Mouse (Mus musculus): Measurements from ENCODE around the gene Chchd1. TPM values are rescaled to one million over a fixed set of nuclear protein-coding genes. Genes with fewer than 3 reads are reported as not detected.

Gene Chchd1
- polyA plus RNA-seq, 1 experiment from 2014 or later, result 88.5 TPM

- peaks cover 10% of the 10 kb centered on the region; the same call in 1 of the 2 replicates for H3K4me1 ChIP-seq (ENCODE audit: insufficient read depth)
- no peaks in the 10 kb centered on the region for H3K9me3 ChIP-seq (ENCODE audit: low read length)
- TF ChIP-seq EP300 (IDR thresholded peaks at IDR 0.05; ENCODE audit: low read depth) (no peak), CTCF (IDR thresholded peaks at IDR 0.05; ENCODE audit: low read depth) (no peak)
- H3K27me3 ChIP-seq (ENCODE audit: insufficient read depth, low read length), result no peaks in the 10 kb centered on the region
- peaks cover 87% of the 10 kb centered on the region for H3K36me3 ChIP-seq (replicated peaks; ENCODE audit: insufficient read depth, low read length)
- H3K9ac ChIP-seq (replicated peaks), result no peak overlapping the region
- no peak overlapping the region for H3K4me3 ChIP-seq (ENCODE audit: low read depth, low read length)
- ATAC-seq (no peak), DNase-seq (no peak)
- H3K27ac ChIP-seq (ENCODE audit: low read depth), result peak overlapping the region; percentile 57; the same call in 1 of the 2 replicates
- no peak overlapping the region for H3K4me2 ChIP-seq (ENCODE audit: low read depth, low read length)
- 70% methylated on average over 2 of the region's 2 CpGs for WGBS (ENCODE audit: insufficient replicate concordance)
Observed at GRCm38 (mm10) chr14:20681742-20682141, 21.1 kb upstream of the Chchd1 start.

DNA sequence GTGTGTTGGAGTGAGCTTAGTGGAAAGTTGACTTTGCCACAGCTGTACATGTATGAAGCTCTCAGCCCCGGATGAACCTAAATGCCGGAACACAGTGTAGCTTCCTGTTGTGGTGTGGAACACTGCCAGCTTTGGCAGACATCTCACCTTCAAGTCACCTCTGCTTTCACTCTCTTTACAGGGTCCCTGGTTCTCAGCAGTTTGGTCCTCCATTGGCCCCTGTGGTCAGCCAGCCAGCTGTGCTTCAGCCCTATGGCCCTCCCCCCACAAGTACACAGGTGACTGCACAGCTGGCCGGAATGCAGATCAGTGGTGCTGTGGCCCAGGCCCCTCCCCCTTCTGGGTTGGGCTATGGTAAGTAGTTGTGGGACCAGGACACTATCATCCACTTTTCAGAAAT is 20.3 kb upstream of the Chchd1 start:
- DNase-seq (peak; percentile 47), ATAC-seq (peak; percentile 81)
- 39% methylated on average over 3 of the region's 3 CpGs for WGBS (ENCODE audit: insufficient replicate concordance)

GRCm38 (mm10) chr14:20686576-20686975 is 16.2 kb upstream of the Chchd1 start:
- H3K4me2 ChIP-seq (ENCODE audit: low read depth, low read length), result no peak overlapping the region
- H3K9me3 ChIP-seq (ENCODE audit: low read length), result no peaks in the 10 kb centered on the region
- H3K4me1 ChIP-seq (ENCODE audit: insufficient read depth), result peaks cover 7% of the 10 kb centered on the region; the same call in 1 of the 2 replicates
- no peak overlapping the region for H3K4me3 ChIP-seq (ENCODE audit: low read depth, low read length)
- H3K27me3 ChIP-seq (ENCODE audit: insufficient read depth, low read length), result no peaks in the 10 kb centered on the region
- no peak for DNase-seq
- no peak overlapping the region for H3K27ac ChIP-seq (ENCODE audit: low read depth)
- no peak for ATAC-seq
- WGBS (ENCODE audit: insufficient replicate concordance), result 90% methylated on average over 3 of the region's 3 CpGs
- TF ChIP-seq CTCF (IDR thresholded peaks at IDR 0.05; ENCODE audit: low read depth), result no peak
- no peak for TF ChIP-seq EP300 (IDR thresholded peaks at IDR 0.05; ENCODE audit: low read depth)
- no peak overlapping the region for H3K9ac ChIP-seq (replicated peaks)
- H3K36me3 ChIP-seq (replicated peaks; ENCODE audit: insufficient read depth, low read length), result peaks cover 96% of the 10 kb centered on the region

More for the DNA sequence above, 20.3 kb upstream of the Chchd1 start:
- H3K36me3 ChIP-seq (replicated peaks; ENCODE audit: insufficient read depth, low read length), result peaks cover 87% of the 10 kb centered on the region
- no peak overlapping the region for H3K4me3 ChIP-seq (ENCODE audit: low read depth, low read length)
- H3K9me3 ChIP-seq (ENCODE audit: low read length), result no peaks in the 10 kb centered on the region
- no peaks in the 10 kb centered on the region for H3K27me3 ChIP-seq (ENCODE audit: insufficient read depth, low read length)
- peaks cover 10% of the 10 kb centered on the region; the same call in 1 of the 2 replicates for H3K4me1 ChIP-seq (ENCODE audit: insufficient read depth)
- H3K4me2 ChIP-seq (ENCODE audit: low read depth, low read length), result no peak overlapping the region
- H3K27ac ChIP-seq (ENCODE audit: low read depth), result peak overlapping the region; percentile 57; the same call in 1 of the 2 replicates
- no peak overlapping the region for H3K9ac ChIP-seq (replicated peaks)
- TF ChIP-seq EP300 (IDR thresholded peaks at IDR 0.05; ENCODE audit: low read depth) (no peak), CTCF (IDR thresholded peaks at IDR 0.05; ENCODE audit: low read depth) (no peak)

DNA sequence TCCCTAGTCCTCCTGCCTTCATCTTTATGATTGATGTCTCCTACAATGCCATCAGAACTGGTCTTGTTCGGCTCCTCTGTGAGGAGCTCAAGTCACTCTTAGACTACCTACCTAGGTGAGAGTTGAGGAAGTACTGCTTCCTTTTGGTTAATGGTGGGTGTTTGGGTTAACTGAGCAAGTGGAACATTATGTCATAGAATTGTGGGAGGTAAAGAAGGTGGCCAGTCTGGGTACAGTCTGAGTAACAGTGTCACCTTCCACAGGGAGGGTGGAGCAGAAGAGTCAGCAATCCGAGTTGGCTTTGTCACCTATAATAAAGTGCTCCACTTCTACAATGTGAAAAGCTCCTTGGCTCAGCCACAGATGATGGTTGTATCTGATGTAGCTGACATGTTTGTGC is 13.8 kb upstream of the Chchd1 start:
- Histone ChIP-seq H3K9me3 (ENCODE audit: low read length) (no peaks in the 10 kb centered on the region), H3K4me2 (ENCODE audit: low read depth, low read length) (no peak overlapping the region), H3K9ac (replicated peaks) (no peak overlapping the region), H3K36me3 (replicated peaks; ENCODE audit: insufficient read depth, low read length) (peaks cover 95% of the 10 kb centered on the region), H3K27ac (ENCODE audit: low read depth) (no peak overlapping the region), H3K4me1 (ENCODE audit: insufficient read depth) (peaks cover 3% of the 10 kb centered on the region; the same call in 1 of the 2 replicates), H3K4me3 (ENCODE audit: low read depth, low read length) (no peak overlapping the region), H3K27me3 (ENCODE audit: insufficient read depth, low read length) (no peaks in the 10 kb centered on the region)
- no peak for ATAC-seq
- WGBS (ENCODE audit: insufficient replicate concordance), result 89% methylated on average over 2 of the region's 2 CpGs
- TF ChIP-seq CTCF (IDR thresholded peaks at IDR 0.05; ENCODE audit: low read depth) (no peak), EP300 (IDR thresholded peaks at IDR 0.05; ENCODE audit: low read depth) (no peak)
- DNase-seq, result no peak

DNA sequence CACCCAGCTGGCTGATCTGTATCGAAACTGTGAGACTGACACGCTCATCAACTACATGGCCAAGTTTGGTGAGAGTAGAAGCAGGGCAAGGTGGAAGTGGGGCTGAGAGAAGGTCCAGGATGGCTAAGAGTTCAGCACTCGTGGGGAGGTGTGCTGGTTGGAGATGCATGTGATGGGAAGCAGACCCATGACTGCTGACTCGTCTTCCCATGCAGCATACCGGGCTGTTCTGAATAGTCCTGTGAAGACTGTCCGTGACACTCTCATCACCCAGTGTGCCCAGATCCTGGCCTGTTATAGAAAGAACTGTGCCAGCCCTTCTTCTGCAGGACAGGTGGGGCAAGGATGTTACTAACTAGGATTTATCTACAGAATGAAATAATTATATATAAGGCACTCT is 11.0 kb upstream of the Chchd1 start:
- no peaks in the 10 kb centered on the region for H3K9me3 ChIP-seq (ENCODE audit: low read length)
- DNase-seq (no peak), ATAC-seq (no peak)
- no peak overlapping the region for H3K27ac ChIP-seq (ENCODE audit: low read depth)
- H3K27me3 ChIP-seq (ENCODE audit: insufficient read depth, low read length), result no peaks in the 10 kb centered on the region
- no peak overlapping the region for H3K4me2 ChIP-seq (ENCODE audit: low read depth, low read length)
- H3K4me3 ChIP-seq (ENCODE audit: low read depth, low read length), result no peak overlapping the region
- H3K4me1 ChIP-seq (ENCODE audit: insufficient read depth), result peaks cover 22% of the 10 kb centered on the region
- no peak overlapping the region for H3K9ac ChIP-seq (replicated peaks)
- H3K36me3 ChIP-seq (replicated peaks; ENCODE audit: insufficient read depth, low read length), result peaks cover 71% of the 10 kb centered on the region
- no peak for TF ChIP-seq EP300 (IDR thresholded peaks at IDR 0.05; ENCODE audit: low read depth)
- no peak for TF ChIP-seq CTCF (IDR thresholded peaks at IDR 0.05; ENCODE audit: low read depth)
- 83% methylated on average over 6 of the region's 6 CpGs for WGBS (ENCODE audit: insufficient replicate concordance)

GRCm38 (mm10) chr14:20693589-20694101 is 9.2 kb upstream of the Chchd1 start:
- Histone ChIP-seq H3K9ac (replicated peaks) (no peak overlapping the region), H3K4me3 (ENCODE audit: low read depth, low read length) (no peak overlapping the region), H3K27me3 (ENCODE audit: insufficient read depth, low read length) (no peaks in the 10 kb centered on the region), H3K4me1 (ENCODE audit: insufficient read depth) (peaks cover 27% of the 10 kb centered on the region), H3K9me3 (ENCODE audit: low read length) (no peaks in the 10 kb centered on the region), H3K27ac (ENCODE audit: low read depth) (peak overlapping the region; percentile 96; the same call in 1 of the 2 replicates), H3K4me2 (ENCODE audit: low read depth, low read length) (no peak overlapping the region), H3K36me3 (replicated peaks; ENCODE audit: insufficient read depth, low read length) (peaks cover 56% of the 10 kb centered on the region)
- DNase-seq (no peak), ATAC-seq (no peak)
- no peak for TF ChIP-seq CTCF (IDR thresholded peaks at IDR 0.05; ENCODE audit: low read depth)
- TF ChIP-seq EP300 (IDR thresholded peaks at IDR 0.05; ENCODE audit: low read depth), result no peak
- 78% methylated on average over 10 of the region's 10 CpGs for WGBS (ENCODE audit: insufficient replicate concordance)

Data from liver, postnatal 0 days (tissue).